ENCODE assay signal across 8 mouse cellular contexts in genomic region chr12:80644506-80644868, GRCm38 (mm10). TPM values are rescaled to one million over a fixed set of nuclear protein-coding genes. Genes with fewer than 3 reads are reported as not detected.
DNase-seq lines count a peak whose midpoint lies in the region; ATAC-seq and TF ChIP-seq lines count a peak whose summit lies in the region.

No protein-coding gene starts in this region.

- peak overlapping the region; percentile 99 for H3K4me3 ChIP-seq in heart, embryonic 10.5 days
- H3K4me3 ChIP-seq in E14TG2a.4 (replicated peaks; ENCODE audit: low read length): peak overlapping the region; percentile 99
- H3K4me3 ChIP-seq in forebrain, embryonic 12.5 days (replicated peaks): peak overlapping the region; percentile 93
- H3K4me3 ChIP-seq in liver, embryonic 14.5 days (ENCODE audit: insufficient read depth in 1 of 2, low read depth in 2 of 2, low read length in 2 of 2): peak overlapping the region; percentile 92 to 100

- H3K9ac ChIP-seq in forebrain, embryonic 12.5 days: peak overlapping the region; percentile 95
- H3K9ac ChIP-seq in liver, embryonic 14.5 days (replicated peaks): peak overlapping the region; percentile 98

- H3K9me3 ChIP-seq in heart, embryonic 10.5 days: no peaks in the 10 kb centered on the region
- H3K9me3 ChIP-seq in E14TG2a.4 (ENCODE audit: low read length): no peaks in the 10 kb centered on the region
- no peaks in the 10 kb centered on the region for H3K9me3 ChIP-seq in forebrain, embryonic 12.5 days
- no peaks in the 10 kb centered on the region for H3K9me3 ChIP-seq in liver, embryonic 14.5 days (ENCODE audit: control insufficient read depth, low read length)

- H3K27me3 ChIP-seq in heart, embryonic 10.5 days (ENCODE audit: insufficient read depth, poor library complexity, severe bottlenecking): no peaks in the 10 kb centered on the region
- H3K27me3 ChIP-seq in E14TG2a.4 (ENCODE audit: insufficient read depth, low read length): no peaks in the 10 kb centered on the region
- no peaks in the 10 kb centered on the region for H3K27me3 ChIP-seq in forebrain, embryonic 12.5 days
- no peaks in the 10 kb centered on the region for H3K27me3 ChIP-seq in liver, embryonic 14.5 days (ENCODE audit: control insufficient read depth, insufficient read depth, low read length)

- peak; percentile 75 for DNase-seq in heart, embryonic 10.5 days (ENCODE audit: low spot score)
- DNase-seq in heart, adult 11 months: no peak
- no peak for DNase-seq in liver, embryonic 14.5 days (ENCODE audit: low read depth in 3 of 3, low spot score in 3 of 3)
- no peak for DNase-seq in natural killer cell, adult 2 months (ENCODE audit: low spot score in 2 of 2)
- no peak for DNase-seq in gastrocnemius, postnatal 4 days (ENCODE audit: low spot score in 2 of 2)
- DNase-seq in spleen, postnatal 4 days (ENCODE audit: low spot score in 2 of 2): no peak

- peaks cover 28% of the 10 kb centered on the region for H3K4me1 ChIP-seq in heart, embryonic 10.5 days
- H3K4me1 ChIP-seq in E14TG2a.4 (replicated peaks; ENCODE audit: low read depth, low read length): peaks cover 49% of the 10 kb centered on the region
- H3K4me1 ChIP-seq in forebrain, embryonic 12.5 days: peaks cover 40% of the 10 kb centered on the region
- peaks cover 20 to 30% of the 10 kb centered on the region in 2 experiments for H3K4me1 ChIP-seq in liver, embryonic 14.5 days (replicated peaks; ENCODE audit: control insufficient read depth in 2 of 2, insufficient read depth in 2 of 2, low read length in 1 of 2)

- H3K36me3 ChIP-seq in heart, embryonic 10.5 days: peaks cover 37% of the 10 kb centered on the region
- H3K36me3 ChIP-seq in E14TG2a.4 (ENCODE audit: insufficient read depth, low read length): peaks cover 67% of the 10 kb centered on the region
- H3K36me3 ChIP-seq in forebrain, embryonic 12.5 days (replicated peaks): peaks cover 26% of the 10 kb centered on the region
- peaks cover 21% of the 10 kb centered on the region for H3K36me3 ChIP-seq in liver, embryonic 14.5 days (replicated peaks; ENCODE audit: control insufficient read depth, insufficient read depth, low read depth)

- TF ChIP-seq CTCF in E14TG2a.4 (conservative IDR thresholded peaks at IDR 0.05; ENCODE audit: low read length): no peak
- no peak for TF ChIP-seq CTCF in liver, embryonic 14.5 days (IDR thresholded peaks at IDR 0.05; ENCODE audit: low read depth)

- TF ChIP-seq EP300 in liver, embryonic 14.5 days (IDR thresholded peaks at IDR 0.05; ENCODE audit: low read depth): no peak

- no peak for ATAC-seq in forebrain, embryonic 12.5 days (ENCODE audit: low FRiP score)
- ATAC-seq in liver, embryonic 14.5 days (ENCODE audit: insufficient read depth): no peak

- peak overlapping the region; percentile 83 for H3K4me2 ChIP-seq in forebrain, embryonic 12.5 days
- H3K4me2 ChIP-seq in liver, embryonic 14.5 days (ENCODE audit: low read depth): peak overlapping the region; percentile 96

- 8% methylated on average over 18 of the region's 18 CpGs for WGBS in heart, embryonic 10.5 days
- WGBS in forebrain, embryonic 12.5 days: 11% methylated on average over 18 of the region's 18 CpGs
- 7% methylated on average over 18 of the region's 18 CpGs for WGBS in liver, embryonic 14.5 days (ENCODE audit: insufficient replicate concordance)

- peak overlapping the region; percentile 98 for H3K27ac ChIP-seq in heart, embryonic 10.5 days
- H3K27ac ChIP-seq in forebrain, embryonic 12.5 days: no peak overlapping the region
- peak overlapping the region; percentile 20; the same call in 1 of the 2 replicates for H3K27ac ChIP-seq in liver, embryonic 14.5 days

RNA-seq across cellular contexts. Expression of gene Erh, which starts 0.3 kb away (rescaled TPM):
- polyA plus RNA-seq in heart, embryonic 10.5 days (2016; fragmentation: Nextera tagmentation; extraction: Ambion mirVana): 265 and 347 TPM in 2 replicates
- polyA plus RNA-seq in forebrain, embryonic 12.5 days (2016; fragmentation: Nextera tagmentation; extraction: Ambion mirVana): 332 and 370 TPM in 2 replicates
- 88.4 and 144 TPM in 2 replicates for polyA plus RNA-seq in liver, embryonic 14.5 days (2012; rRNA removed)
- polyA plus RNA-seq in liver, embryonic 14.5 days (2014; fragmentation: Nextera tagmentation; extraction: Ambion mirVana): 123 and 140 TPM in 2 replicates
- total RNA-seq in gastrocnemius, postnatal 4 days (2021): 10 to 100 TPM; 57.7 to 61.6 TPM

RNA-seq across cellular contexts. Expression of gene Slc39a9, which starts 0.8 kb away (rescaled TPM):
- 21.6 and 24.5 TPM in 2 replicates for polyA plus RNA-seq in heart, embryonic 10.5 days (2016; fragmentation: Nextera tagmentation; extraction: Ambion mirVana)
- 29.2 TPM in 2 replicates for polyA plus RNA-seq in forebrain, embryonic 12.5 days (2016; fragmentation: Nextera tagmentation; extraction: Ambion mirVana)
- polyA plus RNA-seq in liver, embryonic 14.5 days (2012; rRNA removed): 8.5 and 9.6 TPM in 2 replicates
- 10.1 and 11.1 TPM in 2 replicates for polyA plus RNA-seq in liver, embryonic 14.5 days (2014; fragmentation: Nextera tagmentation; extraction: Ambion mirVana)
- 10 to 100 TPM; 21.2 to 22.6 TPM for total RNA-seq in gastrocnemius, postnatal 4 days (2021)

RNA-seq across cellular contexts. Expression of gene Plekhd1, which starts 47.9 kb away (rescaled TPM):
- polyA plus RNA-seq in heart, embryonic 10.5 days (2016; fragmentation: Nextera tagmentation; extraction: Ambion mirVana): 0.38 and 0.63 TPM in 2 replicates
- polyA plus RNA-seq in forebrain, embryonic 12.5 days (2016; fragmentation: Nextera tagmentation; extraction: Ambion mirVana): 0.40 and 0.65 TPM in 2 replicates
- 0.19 and 0.22 TPM in 2 replicates for polyA plus RNA-seq in liver, embryonic 14.5 days (2012; rRNA removed)
- polyA plus RNA-seq in liver, embryonic 14.5 days (2014; fragmentation: Nextera tagmentation; extraction: Ambion mirVana): 0.10 and 0.14 TPM in 2 replicates
- under 1 TPM; 0.21 to 0.78 TPM for total RNA-seq in gastrocnemius, postnatal 4 days (2021)
